Mouse (Mus musculus): ENCODE results near the gene Gucd1. TPM values are rescaled to one million over a fixed set of nuclear protein-coding genes. Genes with fewer than 3 reads are reported as not detected.
A peak's percentile ranks its signal among the peaks of the same experiment; 100 is the strongest.

Gene Gucd1
- total RNA-seq, 2 experiments from 2014 or later, result 13.9 to 14.8 TPM

- ATAC-seq (replicated peaks; ENCODE audit: low FRiP score, low TSS enrichment, poor library complexity, severe bottlenecking), result no peak
Observed at GRCm38 (mm10) chr10:75315756-75316155, 202.0 kb downstream of the Gucd1 start.

DNA sequence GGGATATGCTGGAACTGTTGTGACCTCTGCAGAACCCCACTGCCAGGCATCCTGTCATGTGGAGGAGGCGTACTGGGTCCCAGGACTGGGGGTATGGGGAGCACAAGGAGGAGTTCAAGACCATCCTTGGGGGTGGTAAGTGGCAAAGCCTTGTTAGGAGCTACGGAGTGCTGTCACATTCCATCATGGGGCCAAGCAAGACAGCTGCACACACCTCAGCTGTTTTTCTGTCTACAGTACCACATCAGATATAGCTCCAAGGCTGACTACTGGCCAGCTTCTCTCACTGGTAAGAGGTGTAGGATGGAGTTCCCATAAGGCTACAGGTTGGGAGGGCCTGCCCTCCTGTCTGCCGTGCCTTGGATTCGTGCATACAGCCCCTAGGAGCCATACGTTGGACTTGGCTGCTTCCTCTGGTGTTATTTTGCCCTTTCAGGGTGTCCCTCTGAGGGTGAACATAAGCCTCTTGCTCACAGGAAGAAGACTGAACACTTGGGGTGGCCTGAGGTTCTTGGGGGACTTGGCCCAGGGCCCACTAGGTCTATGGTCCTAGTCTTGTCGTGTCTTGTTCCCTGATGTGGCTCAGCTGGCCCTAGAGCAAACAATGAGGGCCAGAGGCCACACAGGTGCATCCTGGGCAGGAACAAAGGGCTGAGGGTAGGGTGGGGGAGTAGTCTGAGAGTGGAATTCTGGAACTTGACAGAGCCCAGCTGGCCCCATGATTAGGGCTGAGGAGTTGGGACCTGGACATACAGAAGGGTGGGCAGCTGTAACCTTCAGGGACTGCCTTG, 203.4 kb downstream of the Gucd1 start:
- no peak for ATAC-seq (replicated peaks; ENCODE audit: low FRiP score, low TSS enrichment, poor library complexity, severe bottlenecking)

- ATAC-seq (replicated peaks; ENCODE audit: low FRiP score, low TSS enrichment, poor library complexity, severe bottlenecking), result no peak
Observed at GRCm38 (mm10) chr10:75312361-75312760, 205.4 kb downstream of the Gucd1 start.

- ATAC-seq (replicated peaks; ENCODE audit: low FRiP score, low TSS enrichment, poor library complexity, severe bottlenecking), result peak; percentile 55
Observed at GRCm38 (mm10) chr10:75307130-75307529, 210.6 kb downstream of the Gucd1 start.

GRCm38 (mm10) chr10:75304413-75304812, 213.4 kb downstream of the Gucd1 start:
- no peak for ATAC-seq (replicated peaks; ENCODE audit: low FRiP score, low TSS enrichment, poor library complexity, severe bottlenecking)

DNA sequence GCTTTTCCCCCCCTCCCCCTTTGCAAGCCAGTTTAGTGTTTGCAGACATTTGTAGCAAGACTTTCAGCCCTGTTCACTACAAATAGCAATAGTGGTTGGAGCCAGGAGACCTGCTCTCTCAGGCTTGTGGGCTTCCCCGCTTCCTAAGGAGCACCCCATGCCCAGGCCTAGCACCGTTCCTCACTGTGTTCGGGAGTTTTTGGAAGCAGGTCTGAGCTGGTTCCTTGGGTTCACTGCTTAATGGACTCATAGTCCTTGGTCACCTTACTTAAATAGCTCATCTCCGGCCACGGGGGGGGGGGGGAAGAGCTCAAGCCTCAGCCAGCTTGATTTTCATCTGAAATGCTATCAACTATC, 213.7 kb downstream of the Gucd1 start:
- ATAC-seq (replicated peaks; ENCODE audit: low FRiP score, low TSS enrichment, poor library complexity, severe bottlenecking), result no peak

GRCm38 (mm10) chr10:75303324-75304048, 214.3 kb downstream of the Gucd1 start:
- no peak for ATAC-seq (replicated peaks; ENCODE audit: low FRiP score, low TSS enrichment, poor library complexity, severe bottlenecking)

DNA sequence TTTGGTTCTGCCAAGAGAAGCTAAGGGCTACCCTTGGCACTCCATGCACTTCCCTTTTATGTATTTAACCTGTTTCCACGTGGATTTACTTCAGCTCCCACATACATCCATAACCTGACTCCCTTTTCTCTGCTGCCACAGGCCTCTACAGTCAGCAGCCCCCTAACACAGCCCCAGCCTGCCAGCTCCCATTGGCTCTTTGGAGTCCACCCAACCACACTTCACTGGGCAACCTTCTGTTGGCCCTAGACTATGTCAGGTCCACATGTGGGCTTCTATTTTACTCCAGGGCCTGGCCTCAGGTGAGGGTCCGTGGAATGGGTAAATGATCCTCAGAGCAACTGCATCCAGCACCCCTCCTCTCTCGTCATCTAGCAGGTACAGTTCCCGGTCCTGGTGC, 215.2 kb downstream of the Gucd1 start:
- ATAC-seq (replicated peaks; ENCODE audit: low FRiP score, low TSS enrichment, poor library complexity, severe bottlenecking), result no peak

- ATAC-seq (replicated peaks; ENCODE audit: low FRiP score, low TSS enrichment, poor library complexity, severe bottlenecking), result peak; percentile 84
Observed at GRCm38 (mm10) chr10:75301937-75302336, 215.8 kb downstream of the Gucd1 start.

DNA sequence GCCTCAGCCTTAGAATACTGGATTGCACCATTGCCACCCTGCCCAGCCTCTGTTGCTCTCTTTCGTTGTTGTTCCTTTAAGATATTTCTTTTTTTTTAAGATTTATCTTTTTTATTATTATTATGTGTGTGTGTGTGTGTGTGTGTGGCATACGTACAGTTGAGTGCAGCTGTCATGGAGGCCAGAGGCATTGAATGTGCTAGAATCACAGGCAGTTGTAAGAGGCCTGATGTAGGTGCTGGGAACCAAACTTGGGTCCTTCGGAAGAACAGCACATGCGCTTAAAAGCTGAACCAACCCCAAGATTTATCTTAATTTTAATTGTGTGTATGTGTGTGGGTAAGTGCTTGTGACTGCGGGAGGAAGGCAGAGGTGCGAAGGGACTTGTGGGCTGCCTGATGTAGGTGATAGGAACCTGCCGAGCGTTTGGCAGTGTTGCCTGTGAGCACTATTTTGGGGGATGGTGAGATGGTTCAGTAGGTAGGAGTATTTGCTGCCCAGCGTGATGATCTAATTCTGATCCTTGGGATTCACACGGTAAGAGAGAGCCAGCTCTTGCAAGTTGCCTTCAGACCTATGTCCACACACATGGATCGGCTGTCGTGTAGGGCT, 216.5 kb downstream of the Gucd1 start:
- peak; percentile 22 for ATAC-seq (replicated peaks; ENCODE audit: low FRiP score, low TSS enrichment, poor library complexity, severe bottlenecking)

Other genes with a start within 250 kb of the Gucd1 start
- gene Adora2a, start 201.1 kb downstream of the Gucd1 start, total RNA-seq (2014; fragmentation: Nextera tagmentation), result 0.09 and 0.67 TPM in 2 replicates
- gene Adora2a, start 201.1 kb downstream of the Gucd1 start, total RNA-seq (2017), result 0.28 and 0.88 TPM in 2 replicates
- not detected in 2 replicates for gene Upb1, start 116.9 kb downstream of the Gucd1 start, total RNA-seq (2014; fragmentation: Nextera tagmentation)
- 0.19 and 0.50 TPM in 2 replicates for gene Upb1, start 116.9 kb downstream of the Gucd1 start, total RNA-seq (2017)
- 113 and 163 TPM in 2 replicates for gene Snrpd3, start 421 bp downstream of the Gucd1 start, total RNA-seq (2014; fragmentation: Nextera tagmentation)
- 74.2 and 142 TPM in 2 replicates for gene Snrpd3, start 421 bp downstream of the Gucd1 start, total RNA-seq (2017)
- 0.07 TPM in 1 of 2 replicates, not detected in the other for gene Lrrc75b, start 42.4 kb upstream of the Gucd1 start, total RNA-seq (2014; fragmentation: Nextera tagmentation)
- not detected in 2 replicates for gene Lrrc75b, start 42.4 kb upstream of the Gucd1 start, total RNA-seq (2017)
- 3.3 TPM in 1 of 2 replicates, not detected in the other for gene Ggt1, start 43.6 kb upstream of the Gucd1 start, total RNA-seq (2014; fragmentation: Nextera tagmentation)
- gene Ggt1, start 43.6 kb upstream of the Gucd1 start, total RNA-seq (2017), result not detected in 2 replicates
- 0.52 and 0.67 TPM in 2 replicates for gene Ggt5, start 71.4 kb upstream of the Gucd1 start, total RNA-seq (2014; fragmentation: Nextera tagmentation)
- gene Ggt5, start 71.4 kb upstream of the Gucd1 start, total RNA-seq (2017), result 0.70 and 2.7 TPM in 2 replicates
- 2.3 and 4.8 TPM in 2 replicates for gene Susd2, start 126.0 kb upstream of the Gucd1 start, total RNA-seq (2014; fragmentation: Nextera tagmentation)
- 0.69 and 0.94 TPM in 2 replicates for gene Susd2, start 126.0 kb upstream of the Gucd1 start, total RNA-seq (2017)
- 71.3 and 96.2 TPM in 2 replicates for gene Cabin1, start 246.4 kb upstream of the Gucd1 start, total RNA-seq (2014; fragmentation: Nextera tagmentation)
- 25.5 and 33.5 TPM in 2 replicates for gene Cabin1, start 246.4 kb upstream of the Gucd1 start, total RNA-seq (2017)